Mouse (Mus musculus) G1E (cell line): ENCODE measurements around the gene Slco1b2. TPM values are rescaled to one million over a fixed set of nuclear protein-coding genes. Genes with fewer than 3 reads are reported as not detected.
"Not testable (repeated sequence)": the region's sequence is repeated elsewhere in the genome, so short reads cannot be mapped to it uniquely, and the experiment has no call there.

Experiments used
- ATAC-seq: 2 replicates; pipeline ENCODE4 v1.8.0; 2016; ENCODE audit warnings: mild to moderate bottlenecking; ENCODE audit not compliant: insufficient number of reproducible peaks, poor library complexity, low FRiP score, severe bottlenecking; ENCODE audit errors: extremely low read depth
- DNase-seq: peaks from one replicate; pipeline ENCODE4 v3.0.0; 2012; ENCODE audit warnings: low spot score
- H3K27me3 ChIP-seq: 2 replicates; pipeline ENCODE4 v1.6.1; 2012; ENCODE audit warnings: mild to moderate bottlenecking, low read length, inconsistent platforms; ENCODE audit not compliant: insufficient read depth
- H3K36me3 ChIP-seq: replicated peaks from 2 replicates; pipeline ENCODE3; 2012; ENCODE audit warnings: mild to moderate bottlenecking, inconsistent platforms
- H3K4me1 ChIP-seq: 2 replicates; pipeline ENCODE4 v1.6.1; 2012; ENCODE audit warnings: low read depth, low read length, inconsistent platforms, mixed read lengths; ENCODE audit not compliant: insufficient read depth
- H3K4me3 ChIP-seq: 2 replicates; pipeline ENCODE4 v1.5.1; 2012; ENCODE audit warnings: low read depth, mild to moderate bottlenecking, inconsistent platforms, low read length, moderate library complexity, mixed read lengths
- H3K9me3 ChIP-seq: replicated peaks from 2 replicates; pipeline ENCODE4 v1.6.1; 2012; ENCODE audit warnings: inconsistent platforms
- CTCF ChIP-seq: IDR thresholded peaks from 2 replicates; pipeline ENCODE4 v1.5.1; 2012; ENCODE audit warnings: low read depth, low read length, inconsistent platforms, mixed read lengths
- GATA1 ChIP-seq: IDR thresholded peaks from 2 replicates; pipeline ENCODE4 v1.6.1; 2012; ENCODE audit warnings: borderline replicate concordance, low read length, inconsistent platforms, mixed read lengths
- GATA2 ChIP-seq: IDR thresholded peaks from 2 replicates; pipeline ENCODE4 v1.6.1; 2012; ENCODE audit warnings: low read depth, low read length, inconsistent platforms, borderline replicate concordance
- POLR2AphosphoS5 ChIP-seq: IDR thresholded peaks from 2 replicates; pipeline ENCODE4 v1.6.1; 2012; ENCODE audit warnings: low read depth, low read length, inconsistent platforms; ENCODE audit not compliant: insufficient replicate concordance
- TAL1 ChIP-seq: conservative IDR thresholded peaks from 2 replicates; pipeline ENCODE4 v1.6.1; 2012; ENCODE audit warnings: low read depth, low read length, inconsistent platforms, mixed read lengths
- polyA plus RNA-seq: library from polyadenylated mRNA; stranded (reverse); fragments of >175 nt; gene quantifications from 2 replicates; pipeline ENCODE4 v1.2.3, GENCODE M21; 2012
- total RNA-seq, 2 experiments: library from RNA; stranded (forward) in 1 of 2; stranded (reverse) in 1 of 2; fragments of 200-1000 nt in 1 of 2; fragments of >200 nt in 1 of 2; fragmentation: Nextera tagmentation in 1 of 2; gene quantifications; 2 replicates each; pipeline ENCODE4 v1.2.3; 2014 to 2017

The Slco1b2 gene
- not detected in 2 replicates for total RNA-seq (2014; fragmentation: Nextera tagmentation)
- total RNA-seq (2017), result 0.11 TPM in 1 of 2 replicates, not detected in the other
- polyA plus RNA-seq, result not detected in 2 replicates

- no peak for TF ChIP-seq CTCF
- no peak for TF ChIP-seq POLR2AphosphoS5
- no peak for TF ChIP-seq GATA2
- no peak for TF ChIP-seq TAL1
- TF ChIP-seq GATA1, result no peak
- no peaks in the 10 kb centered on the region for H3K27me3 ChIP-seq
- ATAC-seq (no peak), DNase-seq (no peak)
- H3K9me3 ChIP-seq, result peaks cover 4% of the 10 kb centered on the region; the same call in 1 of the 2 replicates
- no peaks in the 10 kb centered on the region for H3K4me1 ChIP-seq
- H3K4me3 ChIP-seq, result no peak within 1 kb of the TSS
- no peaks in the 10 kb centered on the region for H3K36me3 ChIP-seq
Observed at GRCm38 (mm10) chr6:141629291-141629690, at the start of gene Slco1b2. Gene Slco1b2 (plus strand): TSS chr6:141629518.

DNA sequence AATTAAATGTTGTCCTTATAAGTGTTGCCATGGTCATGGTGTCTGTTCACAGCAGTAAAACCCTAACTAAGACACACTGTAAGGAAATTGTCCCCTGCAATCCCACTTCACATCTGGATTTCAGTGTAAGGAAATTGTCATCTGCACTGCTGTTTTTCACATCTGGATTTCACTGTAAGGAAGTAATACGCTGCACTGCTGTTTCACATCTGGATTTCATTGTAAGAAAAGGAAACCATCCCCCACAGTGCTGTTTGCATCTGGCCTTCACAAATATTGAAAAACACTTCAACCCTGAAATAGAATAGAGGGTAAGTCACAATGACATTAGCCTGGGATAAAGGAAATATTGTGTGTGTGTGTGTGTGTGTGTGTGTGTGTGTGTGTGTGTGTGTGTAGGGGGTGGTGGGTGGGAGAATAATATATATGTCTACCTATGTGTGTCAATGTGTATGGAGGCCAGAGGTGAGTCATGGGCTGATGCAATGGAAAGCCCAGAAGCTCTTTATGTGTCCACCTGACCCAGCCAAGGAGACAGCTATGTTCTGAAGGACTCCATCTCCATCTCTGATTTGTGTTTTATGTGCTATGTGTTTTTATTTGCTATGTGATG lies 44.4 kb upstream of the Slco1b2 start:
- H3K4me3 ChIP-seq, result no peak overlapping the region
- DNase-seq (no peak), ATAC-seq (no peak)
- H3K9me3 ChIP-seq, result no peaks in the 10 kb centered on the region
- TF ChIP-seq GATA1 (no peak), CTCF (no peak), POLR2AphosphoS5 (no peak), TAL1 (no peak), GATA2 (no peak)
- H3K36me3 ChIP-seq, result no peaks in the 10 kb centered on the region
- no peaks in the 10 kb centered on the region for H3K27me3 ChIP-seq
- no peaks in the 10 kb centered on the region for H3K4me1 ChIP-seq

DNA sequence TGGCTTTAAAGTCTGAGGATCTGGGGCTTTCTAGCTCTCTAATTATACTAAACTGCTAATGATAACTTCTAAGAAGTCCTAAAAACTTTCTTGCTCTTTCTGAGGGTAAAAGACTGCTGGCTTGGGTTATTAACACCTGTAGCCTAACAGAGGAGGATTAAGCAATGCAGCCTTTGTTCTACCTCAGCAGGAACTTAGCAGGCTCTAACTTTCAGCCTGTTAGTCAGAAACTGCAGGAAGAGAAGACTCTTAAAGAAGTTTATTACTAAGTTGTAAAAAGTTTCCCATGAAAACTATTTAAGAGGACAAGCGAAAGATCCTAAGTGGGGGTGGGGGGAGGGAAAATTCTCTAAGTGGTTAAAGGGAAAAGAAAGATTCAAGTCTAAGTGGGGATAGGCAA lies 39.3 kb upstream of the Slco1b2 start:
- Histone ChIP-seq H3K36me3 (no peaks in the 10 kb centered on the region), H3K9me3 (no peaks in the 10 kb centered on the region), H3K4me3 (no peak overlapping the region), H3K27me3 (no peaks in the 10 kb centered on the region), H3K4me1 (no peaks in the 10 kb centered on the region)
- TF ChIP-seq GATA2 (no peak), POLR2AphosphoS5 (no peak), TAL1 (no peak), CTCF (no peak), GATA1 (no peak)
- DNase-seq, result no peak
- no peak for ATAC-seq

GRCm38 (mm10) chr6:141590598-141591200 lies 38.6 kb upstream of the Slco1b2 start:
- not testable (repeated sequence) for H3K4me3 ChIP-seq, DNase-seq, H3K36me3 ChIP-seq, ATAC-seq, H3K4me1 ChIP-seq, H3K27me3 ChIP-seq, H3K9me3 ChIP-seq

DNA sequence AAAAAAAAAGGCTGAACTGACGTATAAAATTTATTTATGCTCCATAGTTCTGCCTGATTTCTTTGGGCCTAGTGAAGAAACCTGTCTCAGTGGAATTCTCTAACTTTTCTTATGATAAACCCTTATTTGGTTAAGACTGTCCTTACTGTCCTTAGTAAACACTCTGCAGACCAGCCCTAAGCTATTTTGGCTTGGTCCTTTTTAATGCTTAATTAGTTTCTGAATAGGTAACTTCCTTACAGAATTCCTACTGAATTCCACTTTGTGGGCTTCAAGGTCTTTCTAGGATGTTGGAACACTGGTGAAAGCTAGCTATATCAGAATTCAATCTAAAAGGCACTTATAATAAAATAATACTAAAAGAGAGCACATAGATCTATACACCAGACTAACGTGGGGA lies 33.2 kb upstream of the Slco1b2 start:
- DNase-seq (no peak), ATAC-seq (no peak)
- Histone ChIP-seq H3K9me3 (no peaks in the 10 kb centered on the region), H3K4me3 (no peak overlapping the region), H3K36me3 (no peaks in the 10 kb centered on the region), H3K4me1 (no peaks in the 10 kb centered on the region), H3K27me3 (no peaks in the 10 kb centered on the region)
- TF ChIP-seq CTCF (no peak), POLR2AphosphoS5 (no peak), TAL1 (no peak), GATA1 (no peak), GATA2 (no peak)

DNA sequence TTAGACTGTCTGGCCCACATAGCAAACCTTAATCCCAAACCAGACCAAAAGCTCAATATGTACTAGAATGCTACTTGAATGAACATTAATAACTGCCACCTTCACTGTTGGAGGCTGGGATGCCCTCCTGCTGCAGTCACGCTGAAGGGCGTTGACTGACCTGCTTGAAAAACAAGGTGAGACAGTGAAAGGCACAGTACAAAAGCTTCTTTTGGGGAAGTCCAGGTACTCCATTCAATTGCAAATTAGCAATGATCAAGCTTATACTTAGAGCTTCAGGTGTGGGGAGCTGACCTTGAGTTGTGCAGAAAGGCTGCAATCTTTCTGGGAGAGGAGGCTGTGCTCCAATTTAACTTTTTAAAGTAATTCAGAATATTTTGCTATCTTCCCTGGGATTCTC lies 32.3 kb upstream of the Slco1b2 start:
- Histone ChIP-seq H3K27me3 (no peaks in the 10 kb centered on the region), H3K4me3 (no peak overlapping the region), H3K4me1 (no peaks in the 10 kb centered on the region), H3K9me3 (no peaks in the 10 kb centered on the region), H3K36me3 (no peaks in the 10 kb centered on the region)
- ATAC-seq (no peak), DNase-seq (no peak)
- TF ChIP-seq GATA1, result no peak
- no peak for TF ChIP-seq TAL1
- TF ChIP-seq CTCF, result no peak
- TF ChIP-seq GATA2, result no peak
- no peak for TF ChIP-seq POLR2AphosphoS5

DNA sequence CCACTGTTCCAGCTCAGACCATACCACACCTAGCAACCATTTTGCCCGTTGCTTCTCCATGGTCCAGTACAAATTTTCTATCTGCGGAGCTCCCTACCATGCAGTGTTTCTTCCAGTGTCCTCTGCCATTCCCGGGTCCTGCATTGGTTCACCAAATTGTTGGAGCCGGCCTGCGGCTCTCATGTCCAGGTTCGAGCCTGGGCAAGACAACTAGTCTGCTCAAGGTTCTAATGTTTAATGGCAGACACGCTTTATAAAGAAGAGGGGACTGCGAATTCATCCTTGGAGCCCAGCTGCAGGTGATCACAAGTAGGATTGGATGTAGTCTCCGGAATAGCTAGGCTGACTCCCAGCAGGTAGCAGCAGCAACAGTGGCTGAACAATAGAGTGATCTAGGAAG lies 28.4 kb upstream of the Slco1b2 start:
- no peaks in the 10 kb centered on the region for H3K27me3 ChIP-seq
- peaks cover 3% of the 10 kb centered on the region; the same call in 1 of the 2 replicates for H3K9me3 ChIP-seq
- H3K36me3 ChIP-seq, result no peaks in the 10 kb centered on the region
- ATAC-seq, result no peak
- no peak for DNase-seq
- H3K4me3 ChIP-seq, result no peak overlapping the region
- no peak for TF ChIP-seq POLR2AphosphoS5
- no peak for TF ChIP-seq TAL1
- TF ChIP-seq CTCF, result no peak
- TF ChIP-seq GATA2, result no peak
- no peak for TF ChIP-seq GATA1
- H3K4me1 ChIP-seq, result no peaks in the 10 kb centered on the region
